Mouse (Mus musculus): ENCODE results near the gene Tnnt1. TPM values are rescaled to one million over a fixed set of nuclear protein-coding genes. Genes with fewer than 3 reads are reported as not detected.

The Tnnt1 gene
- polyA plus RNA-seq, 1 experiment from 2014 or later = 58.1 TPM

Other genes with a start within 250 kb of the Tnnt1 start
- gene Ncr1, start 178.7 kb downstream of the Tnnt1 start, polyA plus RNA-seq (2016; fragmentation: Nextera tagmentation; extraction: Ambion mirVana) = not detected in 2 replicates
- gene Gp6, start 118.6 kb downstream of the Tnnt1 start, polyA plus RNA-seq (2016; fragmentation: Nextera tagmentation; extraction: Ambion mirVana) = 0.36 and 0.68 TPM in 2 replicates
- 29.0 and 29.8 TPM in 2 replicates for gene Rdh13, start 70.7 kb downstream of the Tnnt1 start, polyA plus RNA-seq (2016; fragmentation: Nextera tagmentation; extraction: Ambion mirVana)
- 8.7 and 8.9 TPM in 2 replicates for gene Eps8l1, start 55.7 kb downstream of the Tnnt1 start, polyA plus RNA-seq (2016; fragmentation: Nextera tagmentation; extraction: Ambion mirVana)
- gene Ppp1r12c, start 14.7 kb downstream of the Tnnt1 start, polyA plus RNA-seq (2016; fragmentation: Nextera tagmentation; extraction: Ambion mirVana) = 61.1 and 72.5 TPM in 2 replicates
- gene Tnni3, start 7.8 kb upstream of the Tnnt1 start, polyA plus RNA-seq (2016; fragmentation: Nextera tagmentation; extraction: Ambion mirVana) = 2.8 and 2.9 TPM in 2 replicates
- 1.2 and 1.7 TPM in 2 replicates for gene Dnaaf3, start 16.1 kb upstream of the Tnnt1 start, polyA plus RNA-seq (2016; fragmentation: Nextera tagmentation; extraction: Ambion mirVana)
- gene Syt5, start 31.2 kb upstream of the Tnnt1 start, polyA plus RNA-seq (2016; fragmentation: Nextera tagmentation; extraction: Ambion mirVana) = 27.9 and 28.6 TPM in 2 replicates
- gene Ptprh, start 87.7 kb upstream of the Tnnt1 start, polyA plus RNA-seq (2016; fragmentation: Nextera tagmentation; extraction: Ambion mirVana) = not detected in 2 replicates
- gene Tmem86b, start 115.0 kb upstream of the Tnnt1 start, polyA plus RNA-seq (2016; fragmentation: Nextera tagmentation; extraction: Ambion mirVana) = 3.5 and 4.0 TPM in 2 replicates
- 11.1 and 13.9 TPM in 2 replicates for gene Ppp6r1, start 142.6 kb upstream of the Tnnt1 start, polyA plus RNA-seq (2016; fragmentation: Nextera tagmentation; extraction: Ambion mirVana)
- 119 and 122 TPM in 2 replicates for gene Hspbp1, start 168.7 kb upstream of the Tnnt1 start, polyA plus RNA-seq (2016; fragmentation: Nextera tagmentation; extraction: Ambion mirVana)
- gene Brsk1, start 174.2 kb upstream of the Tnnt1 start, polyA plus RNA-seq (2016; fragmentation: Nextera tagmentation; extraction: Ambion mirVana) = 5.0 and 5.5 TPM in 2 replicates
- 0.11 and 0.14 TPM in 2 replicates for gene Tmem150b, start 208.9 kb upstream of the Tnnt1 start, polyA plus RNA-seq (2016; fragmentation: Nextera tagmentation; extraction: Ambion mirVana)
- gene Kmt5c, start 223.7 kb upstream of the Tnnt1 start, polyA plus RNA-seq (2016; fragmentation: Nextera tagmentation; extraction: Ambion mirVana) = 96.5 and 98.5 TPM in 2 replicates
- 27.3 and 33.4 TPM in 2 replicates for gene Cox6b2, start 236.7 kb upstream of the Tnnt1 start, polyA plus RNA-seq (2016; fragmentation: Nextera tagmentation; extraction: Ambion mirVana)